Comparison of ENCODE assay signal across 7 mouse cellular contexts in the genomic region with DNA sequence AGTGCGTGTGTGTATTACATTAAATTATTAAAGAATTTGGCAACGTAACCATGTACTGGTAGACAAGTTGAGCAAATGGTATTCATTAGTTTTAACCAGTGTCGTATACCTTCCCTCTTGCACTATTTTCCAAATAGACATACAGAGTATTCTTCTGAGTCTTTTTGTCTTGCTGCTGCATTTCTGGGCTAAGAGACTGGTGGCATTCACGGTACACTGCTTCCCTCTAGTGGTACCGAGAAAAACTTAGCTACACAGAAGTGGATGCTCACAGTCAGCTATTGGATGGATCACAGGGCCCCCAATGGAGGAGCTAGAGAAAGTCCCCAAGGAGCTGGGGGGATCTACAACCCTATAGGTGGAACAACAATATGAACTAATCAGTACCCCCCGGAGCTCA.
DNase-seq lines count a peak whose midpoint lies in the region; ATAC-seq and TF ChIP-seq lines count a peak whose summit lies in the region.
"Not testable (repeated sequence)": the region's sequence is repeated elsewhere in the genome, so short reads cannot be mapped to it uniquely, and the experiment has no call there.

No protein-coding gene starts in this region.

- H3K4me1 ChIP-seq in hindbrain, embryonic 13.5 days (replicated peaks); lung, embryonic 14.5 days (ENCODE audit: insufficient read depth); neural tube, embryonic 14.5 days (ENCODE audit: control insufficient read depth, insufficient read depth, low read length): not testable (repeated sequence)

- 35% methylated on average over 6 of the region's 6 CpGs for WGBS in hindbrain, embryonic 13.5 days
- WGBS in lung, embryonic 14.5 days = 37% methylated on average over 6 of the region's 6 CpGs
- 36% methylated on average over 6 of the region's 6 CpGs for WGBS in neural tube, embryonic 14.5 days

- H3K27me3 ChIP-seq in hindbrain, embryonic 13.5 days; lung, embryonic 14.5 days (ENCODE audit: insufficient read depth, low read length); neural tube, embryonic 14.5 days (ENCODE audit: control insufficient read depth, insufficient read depth, low read length): not testable (repeated sequence)

- H3K27ac ChIP-seq in hindbrain, embryonic 13.5 days; layer of hippocampus, adult 2 months; lung, embryonic 14.5 days (ENCODE audit: low read depth); neural tube, embryonic 14.5 days (ENCODE audit: low read depth, low read length): not testable (repeated sequence)

- not testable (repeated sequence) for H3K4me3 ChIP-seq in hindbrain, embryonic 13.5 days; layer of hippocampus, adult 2 months; lung, embryonic 14.5 days (ENCODE audit: low read depth, low read length); neural tube, embryonic 14.5 days (ENCODE audit: low read depth, low read length)

- peak; percentile 77 for ATAC-seq in hindbrain, embryonic 13.5 days (ENCODE audit: low FRiP score)
- peak; percentile 68; the same call in 1 of the 2 replicates for ATAC-seq in lung, embryonic 14.5 days (ENCODE audit: insufficient read depth)
- ATAC-seq in neural tube, embryonic 14.5 days (ENCODE audit: low read depth) = peak; percentile 87

- not testable (repeated sequence) for H3K9ac ChIP-seq in hindbrain, embryonic 13.5 days; lung, embryonic 14.5 days; neural tube, embryonic 14.5 days (replicated peaks; ENCODE audit: low read depth, low read length)

- not testable (repeated sequence) for H3K36me3 ChIP-seq in hindbrain, embryonic 13.5 days; lung, embryonic 14.5 days (ENCODE audit: insufficient read depth); neural tube, embryonic 14.5 days (ENCODE audit: control insufficient read depth, insufficient read depth, low read length)

- peak; percentile 85 for TF ChIP-seq CTCF in layer of hippocampus, adult 2 months (conservative IDR thresholded peaks at IDR 0.05)
- TF ChIP-seq CTCF in lung, embryonic 14.5 days (IDR thresholded peaks at IDR 0.05; ENCODE audit: low read depth) = peak; percentile 79

- peak; percentile 43 for DNase-seq in ZHBTc4 (ENCODE audit: low read depth, low spot score)
- DNase-seq in cerebellum, postnatal 25 days = peak; percentile 9 to 15
- peak; percentile 67 for DNase-seq in forelimb bud, embryonic 11.5 days (ENCODE audit: low read depth, low spot score)
- DNase-seq in layer of hippocampus, adult 2 months (ENCODE audit: low spot score in 2 of 2) = peak; percentile 55 to 60
- peak; percentile 85 for DNase-seq in lung, embryonic 14.5 days

- H3K4me2 ChIP-seq in hindbrain, embryonic 13.5 days; lung, embryonic 14.5 days; neural tube, embryonic 14.5 days (ENCODE audit: low read depth, low read length): not testable (repeated sequence)

- H3K9me3 ChIP-seq in hindbrain, embryonic 13.5 days; lung, embryonic 14.5 days (ENCODE audit: low read depth, low read length); neural tube, embryonic 14.5 days (ENCODE audit: control insufficient read depth, low read length): not testable (repeated sequence)

Comparison
In these comparisons a context has a peak if more than half of its experiments do, and no peak if none do; other contexts are left out.
1. DNase-seq: peak in every context shown above with its lines; median percentile 85 in lung, embryonic 14.5 days; 67 in forelimb bud, embryonic 11.5 days; 58 in layer of hippocampus, adult 2 months; 43 in ZHBTc4; 12 in cerebellum, postnatal 25 days.